Mouse (Mus musculus): ENCODE results near the gene Ehbp1l1. TPM values are rescaled to one million over a fixed set of nuclear protein-coding genes. Genes with fewer than 3 reads are reported as not detected.

The Ehbp1l1 gene
- total and polyA plus RNA-seq, 3 experiments, result 30.4 to 62.6 (median 57.0) TPM

- no peaks in the 10 kb centered on the region for H3K27me3 ChIP-seq (replicated peaks)
- H3K4me2 ChIP-seq (ENCODE audit: insufficient read depth, low read depth, poor library complexity, severe bottlenecking), result peak overlapping the region; percentile 75
- DNase-seq (ENCODE audit: extremely low read depth), result peak; percentile 89
- H3K4me3 ChIP-seq (replicated peaks in 1 of 3; ENCODE audit: low read depth in 2 of 3, low read length in 2 of 3, poor library complexity in 1 of 3), result peak overlapping the region; percentile 81 to 95 (median 83)
- peak overlapping the region; percentile 62 for H3K9ac ChIP-seq (ENCODE audit: insufficient read depth, low read depth)
- H3K9me3 ChIP-seq (replicated peaks; ENCODE audit: low read length), result no peaks in the 10 kb centered on the region
- H3K36me3 ChIP-seq (replicated peaks in 1 of 2; ENCODE audit: control insufficient read depth in 1 of 2, insufficient read depth in 1 of 2, low read length in 1 of 2), result peaks cover 36 to 66% of the 10 kb centered on the region in 2 experiments
- H3K4me1 ChIP-seq (ENCODE audit: control insufficient read depth in 1 of 2, insufficient read depth in 2 of 2), result peaks cover 25 to 40% of the 10 kb centered on the region in 2 experiments
- H3K27ac ChIP-seq (ENCODE audit: insufficient read depth, low read depth), result peak overlapping the region; percentile 79
- dilution Hi-C loops (cut with MboI; ENCODE audit: extremely low pct_ligation_motif_present, extremely low pct_unique_long_range_greater_than_20kb, low sequenced_read_pairs) (no loop called here), in situ Hi-C loops (cut with MboI; ENCODE audit: low pct_ligation_motif_present, low pct_unique_long_range_greater_than_20kb, low sequenced_read_pairs) (no loop called here)
- peaks cover 35% of the 10 kb centered on the region for H3K79me2 ChIP-seq (replicated peaks; ENCODE audit: control insufficient read depth, extremely low read depth, insufficient read depth, poor library complexity, severe bottlenecking)
- TF ChIP-seq E2F4 (IDR thresholded peaks at IDR 0.05; ENCODE audit: insufficient replicate concordance, low read depth, low read length), result no peak
- TF ChIP-seq SMC3 (IDR thresholded peaks at IDR 0.05; ENCODE audit: low read depth, low read length), result no peak
- no peak for TF ChIP-seq CHD1 (IDR thresholded peaks at IDR 0.05; ENCODE audit: low read depth, low read length)
- 0 out of 2 replicates have a peak, but pooled peaks have one; percentile 39 for TF ChIP-seq TBP (conservative IDR thresholded peaks at IDR 0.05; ENCODE audit: low read depth, low read length)
- TF ChIP-seq ETS1 (conservative IDR thresholded peaks at IDR 0.05; ENCODE audit: low read depth, low read length), result peak; percentile 91
- peak; percentile 71; the same call in 1 of the 2 replicates for TF ChIP-seq CHD2 (IDR thresholded peaks at IDR 0.05; ENCODE audit: low read length)
- TF ChIP-seq POLR2AphosphoS2 (IDR thresholded peaks at IDR 0.05; ENCODE audit: low read depth, low read length), result no peak
- peak; percentile 12; the same call in 1 of the 2 replicates for TF ChIP-seq ZMIZ1 (IDR thresholded peaks at IDR 0.05; ENCODE audit: low read depth, low read length)
- no peak; the same call in 1 of the 2 replicates for TF ChIP-seq MAX (IDR thresholded peaks at IDR 0.05; ENCODE audit: low read length)
- no peak for TF ChIP-seq ZC3H11A (IDR thresholded peaks at IDR 0.05; ENCODE audit: low read depth, low read length)
- no peak for TF ChIP-seq JUND (conservative IDR thresholded peaks at IDR 0.05; ENCODE audit: low read depth, low read length)
- TF ChIP-seq MYC (IDR thresholded peaks at IDR 0.05; ENCODE audit: low read depth, low read length), result no peak
- TF ChIP-seq MEF2A (IDR thresholded peaks at IDR 0.05; ENCODE audit: borderline replicate concordance, low read depth, low read length), result peak; percentile 48; the same call in 1 of the 2 replicates
- TF ChIP-seq UBTF (IDR thresholded peaks at IDR 0.05; ENCODE audit: low read depth, low read length), result no peak
- TF ChIP-seq NRF1 (IDR thresholded peaks at IDR 0.05; ENCODE audit: low read depth, low read length), result 0 out of 2 replicates have a peak, but pooled peaks have one; percentile 37
- no peak for TF ChIP-seq GABPA (IDR thresholded peaks at IDR 0.05; ENCODE audit: insufficient replicate concordance, low read depth, low read length)
- peak; percentile 57; the same call in 1 of the 2 replicates for TF ChIP-seq NELFE (IDR thresholded peaks at IDR 0.05; ENCODE audit: low read depth, low read length)
- no peak for TF ChIP-seq ZNF384 (IDR thresholded peaks at IDR 0.05; ENCODE audit: low read depth, low read length)
- TF ChIP-seq PAX5 (IDR thresholded peaks at IDR 0.05; ENCODE audit: low read length), result no peak
- TF ChIP-seq SIN3A (IDR thresholded peaks at IDR 0.05; ENCODE audit: low read length), result peak; percentile 31
- TF ChIP-seq MXI1 (IDR thresholded peaks at IDR 0.05; ENCODE audit: low read depth, low read length), result no peak; the same call in 1 of the 2 replicates
- no peak for TF ChIP-seq RAD21 (IDR thresholded peaks at IDR 0.05; ENCODE audit: low read depth, low read length)
- peak; percentile 73 for TF ChIP-seq IRF4 (IDR thresholded peaks at IDR 0.05; ENCODE audit: low read depth, low read length)
- peak; percentile 91 for TF ChIP-seq BHLHE40 (IDR thresholded peaks at IDR 0.05; ENCODE audit: low read depth, low read length)
- peak; percentile 97 for TF ChIP-seq MAZ (IDR thresholded peaks at IDR 0.05; ENCODE audit: low read depth, low read length)
- no peak for TF ChIP-seq CTCF (conservative IDR thresholded peaks at IDR 0.05 in 1 of 2, IDR thresholded peaks at IDR 0.05 in 1 of 2; ENCODE audit: low read depth in 2 of 2, low read length in 2 of 2)
- no peak for TF ChIP-seq RCOR1 (conservative IDR thresholded peaks at IDR 0.05; ENCODE audit: low read depth, low read length)
- TF ChIP-seq HCFC1 (IDR thresholded peaks at IDR 0.05; ENCODE audit: low read depth, low read length), result peak; percentile 72
- no peak for TF ChIP-seq USF2 (conservative IDR thresholded peaks at IDR 0.05; ENCODE audit: low read depth, low read length)
- TF ChIP-seq ELF1 (IDR thresholded peaks at IDR 0.05; ENCODE audit: low read depth, low read length), result peak; percentile 82
- TF ChIP-seq TCF12 (IDR thresholded peaks at IDR 0.05; ENCODE audit: low read depth, low read length), result peak; percentile 68; the same call in 1 of the 2 replicates
- TF ChIP-seq JUN (IDR thresholded peaks at IDR 0.05; ENCODE audit: insufficient read depth, low read depth, low read length), result no peak
- TF ChIP-seq EP300 (IDR thresholded peaks at IDR 0.05; ENCODE audit: low read length), result no peak
- TF ChIP-seq POLR2A (IDR thresholded peaks at IDR 0.05; ENCODE audit: low read depth, low read length), result peak; percentile 80
- TF ChIP-seq KAT2A (IDR thresholded peaks at IDR 0.05; ENCODE audit: insufficient replicate concordance, low read length), result peak; percentile 49; the same call in 1 of the 2 replicates
Measured at GRCm38 (mm10) chr19:5689565-5690342, 36.4 kb downstream of the Ehbp1l1 start.
